Mouse (Mus musculus) lung, embryonic 16.5 days (tissue): ENCODE measurements at regions not wholly inside any gene's neighbourhood (a gene's known extent, or its start where the extent isn't known, plus 50 kb on each side); places are given as distances from the start of the nearest gene placed in this dataset.

Experiments used
- ATAC-seq: fragments of 200-750 bp; cut with Nextera tagmentation; 2 replicates; pipeline ENCODE4 v1.8.0; 2017; ENCODE audit warnings: low read depth, mild to moderate bottlenecking, moderate library complexity
- H3K27ac ChIP-seq: fragments of 300-500 bp; sonication (generic); 2 replicates; pipeline ENCODE4 v1.5.1; 2014; ENCODE audit warnings: mild to moderate bottlenecking, control low read depth, low read length
- H3K27me3 ChIP-seq: fragments of 300-500 bp; sonication (generic); 2 replicates; pipeline ENCODE4 v1.6.1; 2014; ENCODE audit warnings: low read depth, low read length, mixed read lengths; ENCODE audit not compliant: control insufficient read depth, insufficient read depth
- H3K36me3 ChIP-seq: fragments of 300-500 bp; sonication (generic); 2 replicates; pipeline ENCODE4 v1.6.1; 2014; ENCODE audit warnings: low read length; ENCODE audit not compliant: control insufficient read depth, insufficient read depth
- H3K4me1 ChIP-seq: fragments of 300-500 bp; sonication (generic); replicated peaks from 2 replicates; pipeline ENCODE4 v1.6.1; 2014; ENCODE audit warnings: low read length, mixed read lengths; ENCODE audit not compliant: control insufficient read depth, insufficient read depth
- H3K4me2 ChIP-seq: fragments of 300-500 bp; sonication (generic); 2 replicates; pipeline ENCODE4 v1.6.1; 2014; ENCODE audit warnings: low read depth, low read length, control low read depth
- H3K4me3 ChIP-seq: fragments of 300-500 bp; sonication (generic); 2 replicates; pipeline ENCODE4 v1.5.1; 2014; ENCODE audit warnings: mild to moderate bottlenecking, low read length, control low read depth
- H3K9ac ChIP-seq: fragments of 300-500 bp; sonication (generic); 2 replicates; pipeline ENCODE4 v1.6.1; 2014; ENCODE audit warnings: low read length, control low read depth
- H3K9me3 ChIP-seq: fragments of 300-500 bp; sonication (generic); 2 replicates; pipeline ENCODE4 v1.6.1; 2016; ENCODE audit warnings: low read length; ENCODE audit not compliant: control insufficient read depth
- WGBS: fragments of 180-500 bp; shearing (Covaris S2); extraction: QIAGEN DNeasy Blood & Tissue Kit; methylation state at CpG from one replicate; pipeline ENCODE4 v1.1.7; 2014; 5-methylcytosine and 5-hydroxymethylcytosine counted together

DNA sequence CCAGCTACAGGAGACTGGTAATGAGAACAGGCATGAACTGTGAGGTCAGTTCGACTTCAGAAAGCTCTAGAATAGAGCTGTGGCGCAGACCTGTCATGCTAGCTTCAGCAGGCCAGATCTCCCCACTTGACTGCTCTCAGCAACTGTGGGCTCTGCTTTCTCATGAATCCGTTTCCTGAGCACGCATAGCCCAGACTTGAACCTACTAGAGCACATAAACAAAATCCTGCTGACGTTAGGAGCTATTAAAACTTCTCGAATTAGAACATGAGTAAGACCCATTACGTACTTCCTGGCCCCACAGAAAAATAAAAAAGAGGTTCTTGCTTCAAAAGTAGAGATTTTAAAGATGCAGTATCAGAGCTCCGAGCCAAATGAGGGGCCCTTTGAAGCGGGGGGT, 165.1 kb upstream of the Serp2 start:
- Histone ChIP-seq H3K9ac (no peak overlapping the region), H3K4me3 (no peak overlapping the region), H3K4me1 (peaks cover 6% of the 10 kb centered on the region), H3K9me3 (no peaks in the 10 kb centered on the region), H3K27me3 (no peaks in the 10 kb centered on the region), H3K36me3 (no peaks in the 10 kb centered on the region), H3K27ac (no peak overlapping the region), H3K4me2 (no peak overlapping the region)
- WGBS: 70% methylated on average over 9 of the region's 9 CpGs
- ATAC-seq: no peak; the same call in 1 of the 2 replicates

DNA sequence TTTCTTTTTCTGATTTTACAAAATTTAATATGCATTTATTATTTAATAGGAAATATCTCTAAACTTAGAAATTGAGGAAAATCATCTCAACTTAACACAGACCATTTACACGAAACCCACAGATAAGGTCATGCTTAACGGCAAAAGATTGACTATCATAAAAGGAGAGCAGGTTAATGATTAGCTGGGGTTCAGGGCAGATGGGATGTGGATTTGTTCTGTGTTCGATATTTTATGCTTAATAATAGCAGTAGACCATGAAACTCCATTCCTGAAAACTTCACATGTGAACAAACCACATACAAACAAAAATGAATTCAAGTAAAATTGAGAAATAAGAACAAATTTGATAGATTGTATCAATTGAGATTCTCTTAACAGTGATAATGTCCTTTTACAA, 160.4 kb upstream of the Serp2 start:
- no peak for ATAC-seq

DNA sequence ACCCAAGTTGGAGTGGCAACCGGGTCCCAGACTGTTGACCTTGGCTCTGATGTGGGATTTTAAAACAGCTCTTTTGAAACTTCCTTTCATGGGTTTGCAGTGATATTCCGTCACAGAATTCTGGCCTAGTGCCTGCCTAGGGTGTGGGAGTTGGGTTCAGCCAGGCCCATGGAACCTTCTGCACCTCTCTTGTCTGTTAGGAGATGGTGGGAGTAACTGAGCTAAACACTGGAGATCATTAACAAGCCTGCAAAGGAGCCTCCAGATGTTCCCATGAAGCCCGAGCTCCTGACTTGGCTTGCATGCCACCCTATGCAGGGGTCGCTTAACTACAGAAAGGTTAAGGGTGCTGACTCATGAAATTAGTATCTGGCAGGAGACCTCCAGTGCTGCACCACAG, 158.0 kb upstream of the Serp2 start:
- no peaks in the 10 kb centered on the region for H3K36me3 ChIP-seq
- ATAC-seq: peak; percentile 52
- no peak overlapping the region for H3K4me2 ChIP-seq
- H3K9me3 ChIP-seq: no peaks in the 10 kb centered on the region
- H3K4me1 ChIP-seq: peaks cover 19% of the 10 kb centered on the region
- H3K9ac ChIP-seq: no peak overlapping the region
- H3K4me3 ChIP-seq: no peak overlapping the region
- no peaks in the 10 kb centered on the region for H3K27me3 ChIP-seq
- H3K27ac ChIP-seq: peak overlapping the region; percentile 58
- 24% methylated on average over 4 of the region's 4 CpGs for WGBS

More for the DNA sequence above, 160.4 kb upstream of the Serp2 start:
- H3K36me3 ChIP-seq: no peaks in the 10 kb centered on the region
- H3K9ac ChIP-seq: no peak overlapping the region
- H3K4me3 ChIP-seq: no peak overlapping the region
- H3K4me1 ChIP-seq: peaks cover 19% of the 10 kb centered on the region
- no peak overlapping the region for H3K27ac ChIP-seq
- H3K27me3 ChIP-seq: no peaks in the 10 kb centered on the region
- no peak overlapping the region for H3K4me2 ChIP-seq
- 79% methylated on average over 3 of the region's 3 CpGs for WGBS
- H3K9me3 ChIP-seq: no peaks in the 10 kb centered on the region

DNA sequence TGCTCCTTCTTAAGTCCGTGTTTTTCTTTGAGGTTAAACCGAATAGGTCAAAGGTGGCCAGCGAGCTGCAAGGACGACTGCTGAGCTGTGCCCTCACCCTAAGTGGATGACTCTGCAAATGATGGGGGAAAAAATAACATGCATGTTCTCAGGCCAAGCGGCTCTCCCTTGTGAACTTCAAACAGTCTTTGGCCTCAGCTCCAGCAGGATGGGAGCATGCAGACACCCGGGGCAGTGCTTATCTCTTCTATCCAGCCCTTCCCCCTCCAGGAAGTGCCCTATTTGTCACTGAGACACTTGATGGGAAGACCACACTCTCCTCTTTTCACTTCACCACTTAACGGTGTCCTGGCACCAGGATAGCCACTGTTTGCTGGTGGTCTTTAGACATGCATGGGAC, 157.3 kb upstream of the Serp2 start:
- ATAC-seq: peak; percentile 64

DNA sequence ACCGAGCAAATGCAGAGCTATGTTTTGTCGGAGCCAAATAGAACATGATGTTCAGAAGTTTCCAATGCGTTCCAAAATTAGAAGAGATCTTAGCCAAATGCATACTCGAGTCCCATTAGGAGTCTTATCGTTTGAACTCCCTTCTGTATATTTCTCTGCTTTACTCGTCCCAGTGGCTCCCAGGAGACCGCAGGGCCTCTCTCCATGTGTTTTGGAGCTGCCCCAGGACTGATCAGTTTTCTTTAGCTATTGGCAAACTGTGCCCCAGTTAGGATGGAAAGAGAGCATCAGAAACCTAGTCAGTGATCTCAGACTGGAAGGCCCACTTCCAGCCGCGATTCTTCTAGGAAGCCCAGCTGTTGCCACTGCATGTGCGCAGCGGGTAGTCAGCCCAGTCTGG, 152.0 kb upstream of the Serp2 start:
- Histone ChIP-seq H3K9me3 (no peaks in the 10 kb centered on the region), H3K4me1 (peaks cover 13% of the 10 kb centered on the region), H3K36me3 (no peaks in the 10 kb centered on the region), H3K4me3 (no peak overlapping the region), H3K27me3 (no peaks in the 10 kb centered on the region), H3K27ac (peak overlapping the region; percentile 73), H3K4me2 (no peak overlapping the region), H3K9ac (no peak overlapping the region)
- peak; percentile 80 for ATAC-seq
- 51% methylated on average over 11 of the region's 11 CpGs for WGBS

More for the DNA sequence above, 157.3 kb upstream of the Serp2 start:
- no peak overlapping the region for H3K4me3 ChIP-seq
- no peaks in the 10 kb centered on the region for H3K36me3 ChIP-seq
- H3K4me2 ChIP-seq: no peak overlapping the region
- peak overlapping the region; percentile 58 for H3K27ac ChIP-seq
- peaks cover 22% of the 10 kb centered on the region for H3K4me1 ChIP-seq
- no peaks in the 10 kb centered on the region for H3K27me3 ChIP-seq
- no peaks in the 10 kb centered on the region for H3K9me3 ChIP-seq
- no peak overlapping the region for H3K9ac ChIP-seq
- 22% methylated on average over 7 of the region's 7 CpGs for WGBS

DNA sequence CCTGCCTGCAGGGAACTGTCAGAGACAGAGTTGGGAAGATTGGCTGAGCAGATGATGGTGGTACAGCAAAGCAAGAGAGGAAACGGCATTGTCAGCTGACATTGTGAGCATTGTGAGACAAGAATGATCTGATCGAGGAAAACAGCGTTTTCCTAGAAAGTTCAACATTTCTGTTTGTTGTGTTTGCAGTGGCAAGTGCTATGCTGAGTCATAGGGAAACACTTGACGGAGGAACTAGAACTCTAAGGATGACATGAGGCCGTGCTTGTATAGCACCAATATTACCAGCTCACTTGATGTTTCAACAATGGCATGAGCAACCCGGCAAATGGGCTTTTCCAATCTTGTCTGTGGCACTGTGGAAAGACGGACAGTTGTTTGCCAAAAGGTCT, 146.7 kb upstream of the Serp2 start:
- H3K4me1 ChIP-seq: peaks cover 38% of the 10 kb centered on the region
- H3K9ac ChIP-seq: no peak overlapping the region
- H3K9me3 ChIP-seq: no peaks in the 10 kb centered on the region
- ATAC-seq: no peak
- no peaks in the 10 kb centered on the region for H3K27me3 ChIP-seq
- no peaks in the 10 kb centered on the region for H3K36me3 ChIP-seq
- peak overlapping the region; percentile 53; the same call in 1 of the 2 replicates for H3K27ac ChIP-seq
- WGBS: 56% methylated on average over 7 of the region's 7 CpGs
- H3K4me3 ChIP-seq: no peak overlapping the region
- no peak overlapping the region for H3K4me2 ChIP-seq

DNA sequence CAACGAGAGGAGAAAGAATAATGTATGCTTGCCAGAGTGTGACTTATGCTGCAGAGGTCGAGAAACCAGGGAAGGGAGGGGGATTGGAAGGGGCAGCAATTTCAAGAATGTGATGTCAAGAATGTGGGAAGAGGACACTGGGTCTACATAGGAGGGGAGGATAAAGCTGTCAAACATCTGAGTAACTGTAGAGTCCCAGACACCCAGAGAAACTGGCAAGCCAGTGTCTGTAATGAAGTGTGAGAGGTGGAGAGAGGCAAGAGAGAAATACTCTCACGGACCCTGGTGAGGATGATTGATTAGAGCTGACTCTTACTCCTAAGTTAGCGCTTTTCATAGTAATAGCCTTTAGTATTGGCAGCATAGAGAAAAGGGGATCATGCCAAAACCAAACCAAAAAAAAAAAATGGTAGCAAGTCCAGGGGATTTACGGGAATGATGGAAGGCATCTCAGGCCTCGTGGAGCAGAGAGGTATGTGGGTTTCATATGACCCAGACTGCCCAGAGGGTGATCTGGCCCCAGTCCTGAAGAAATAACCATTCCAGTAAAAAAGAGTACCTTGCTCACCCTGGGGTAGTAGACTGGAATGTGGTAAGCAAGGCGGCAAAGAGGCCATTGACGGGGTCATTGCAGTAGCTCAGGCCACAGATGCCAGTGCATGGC, 146.2 kb upstream of the Serp2 start:
- Histone ChIP-seq H3K4me1 (peaks cover 39% of the 10 kb centered on the region), H3K9ac (no peak overlapping the region), H3K36me3 (no peaks in the 10 kb centered on the region), H3K27ac (peak overlapping the region; percentile 65), H3K27me3 (no peaks in the 10 kb centered on the region), H3K9me3 (no peaks in the 10 kb centered on the region), H3K4me3 (no peak overlapping the region), H3K4me2 (0 out of 2 replicates have a peak overlapping the region, but pooled peaks have one; percentile 8)
- WGBS: 37% methylated on average over 8 of the region's 8 CpGs
- peak; percentile 94 for ATAC-seq

DNA sequence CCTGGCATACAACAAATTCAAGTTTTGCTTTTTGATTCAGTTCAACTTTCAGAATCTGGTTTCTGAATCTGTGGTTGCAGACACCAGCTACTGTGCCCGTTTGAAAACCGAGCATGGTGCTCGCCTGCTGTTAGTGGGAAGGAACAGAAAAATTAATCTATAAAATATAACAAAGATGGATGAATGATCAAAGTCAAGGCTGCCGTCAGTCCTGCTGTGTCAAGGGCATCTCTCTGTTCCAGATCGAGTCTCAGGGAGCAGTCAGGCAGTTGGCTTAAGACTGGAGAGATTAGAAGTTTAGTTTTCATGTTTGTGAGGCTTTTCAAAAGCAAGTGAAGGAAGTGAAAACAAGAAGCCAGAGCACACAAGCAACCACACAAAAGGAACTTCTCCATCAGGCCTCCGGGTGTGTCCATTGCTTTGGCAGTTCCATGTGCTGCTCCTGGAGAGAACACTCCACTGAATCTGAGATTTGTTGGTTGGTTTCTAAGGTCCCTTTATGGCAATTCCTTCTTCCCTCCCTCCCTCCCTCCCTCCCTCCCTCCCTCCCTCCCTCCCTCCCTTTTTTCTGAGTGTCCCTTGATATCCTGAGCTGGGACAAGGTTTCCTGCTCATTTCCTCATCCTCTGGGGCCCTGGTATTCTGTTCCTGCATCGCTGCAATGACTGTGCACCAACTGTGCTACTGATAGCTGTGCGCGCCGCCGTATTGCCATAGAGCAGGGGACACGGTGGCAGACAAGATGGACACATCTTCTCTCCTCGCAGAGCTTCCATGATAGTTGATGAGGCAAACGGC, 145.4 kb upstream of the Serp2 start:
- 41% methylated on average over 14 of the region's 14 CpGs for WGBS
- peak; percentile 64; the same call in 1 of the 2 replicates for ATAC-seq
- Histone ChIP-seq H3K9ac (no peak overlapping the region), H3K36me3 (no peaks in the 10 kb centered on the region), H3K4me1 (peaks cover 38% of the 10 kb centered on the region), H3K4me2 (0 out of 2 replicates have a peak overlapping the region, but pooled peaks have one; percentile 8), H3K4me3 (no peak overlapping the region), H3K27me3 (no peaks in the 10 kb centered on the region), H3K27ac (peak overlapping the region; percentile 66), H3K9me3 (no peaks in the 10 kb centered on the region)

DNA sequence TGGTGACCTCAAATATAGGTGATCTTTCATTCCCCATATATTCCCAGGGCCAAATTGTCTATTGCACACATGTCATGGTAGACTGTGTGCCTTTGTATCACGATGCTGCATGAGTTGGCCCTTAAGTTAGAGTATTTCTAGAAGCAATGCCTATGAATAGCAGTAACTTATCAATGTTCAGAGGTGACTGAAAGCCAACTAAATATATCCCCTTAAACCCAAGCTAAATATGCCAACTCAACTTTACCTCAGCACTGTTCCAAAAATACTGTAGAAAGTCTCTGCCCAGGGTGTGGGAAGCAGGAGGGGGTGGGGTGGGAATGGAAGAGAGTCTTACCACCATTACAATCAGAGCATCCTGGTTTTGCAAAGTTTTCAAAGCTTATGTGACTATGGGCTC, 144.6 kb upstream of the Serp2 start:
- Histone ChIP-seq H3K36me3 (no peaks in the 10 kb centered on the region), H3K27me3 (no peaks in the 10 kb centered on the region), H3K4me2 (no peak overlapping the region), H3K4me1 (peaks cover 39% of the 10 kb centered on the region), H3K4me3 (no peak overlapping the region), H3K9ac (no peak overlapping the region), H3K27ac (no peak overlapping the region), H3K9me3 (no peaks in the 10 kb centered on the region)
- WGBS: 89% methylated on average over 1 of the region's 1 CpGs
- no peak for ATAC-seq
